Mouse (Mus musculus): ENCODE data around the gene Slc43a3. TPM values are rescaled to one million over a fixed set of nuclear protein-coding genes. Genes with fewer than 3 reads are reported as not detected.

Slc43a3 gene
- total and polyA plus RNA-seq, 2 experiments from 2014 or later = 4.1 to 4.9 TPM

GRCm38 (mm10) chr2:85002575-85002974 lies 66.2 kb downstream of the Slc43a3 start:
- TF ChIP-seq CTCF (IDR thresholded peaks at IDR 0.05; ENCODE audit: low read depth) = no peak
- Histone ChIP-seq H3K36me3 (ENCODE audit: insufficient read depth, low read length) (no peaks in the 10 kb centered on the region), H3K4me2 (ENCODE audit: low read depth, low read length) (no peak overlapping the region), H3K4me1 (ENCODE audit: insufficient read depth, low read length) (no peaks in the 10 kb centered on the region), H3K27me3 (ENCODE audit: insufficient read depth, low read length) (no peaks in the 10 kb centered on the region), H3K27ac (no peak overlapping the region), H3K9ac (replicated peaks; ENCODE audit: low read length) (no peak overlapping the region), H3K4me3 (ENCODE audit: low read length) (no peak overlapping the region), H3K9me3 (ENCODE audit: low read length) (no peaks in the 10 kb centered on the region)
- no peak for DNase-seq (ENCODE audit: low spot score)
- WGBS = 85% methylated on average over 8 of the region's 8 CpGs
- no peak for ATAC-seq

- WGBS = 86% methylated on average over 4 of the region's 4 CpGs
- H3K4me3 ChIP-seq (ENCODE audit: low read length) = no peak overlapping the region
- TF ChIP-seq CTCF (IDR thresholded peaks at IDR 0.05; ENCODE audit: low read depth) = no peak
- H3K4me1 ChIP-seq (ENCODE audit: insufficient read depth, low read length) = no peaks in the 10 kb centered on the region
- no peaks in the 10 kb centered on the region for H3K36me3 ChIP-seq (ENCODE audit: insufficient read depth, low read length)
- H3K4me2 ChIP-seq (ENCODE audit: low read depth, low read length) = no peak overlapping the region
- DNase-seq (ENCODE audit: low spot score) = no peak
- no peak for ATAC-seq
- no peak overlapping the region for H3K9ac ChIP-seq (replicated peaks; ENCODE audit: low read length)
- H3K27me3 ChIP-seq (ENCODE audit: insufficient read depth, low read length) = no peaks in the 10 kb centered on the region
- no peak overlapping the region for H3K27ac ChIP-seq
- H3K9me3 ChIP-seq (ENCODE audit: low read length) = no peaks in the 10 kb centered on the region
Measured at GRCm38 (mm10) chr2:85004341-85004740, 68.0 kb downstream of the Slc43a3 start.

GRCm38 (mm10) chr2:85006600-85006999 lies 70.2 kb downstream of the Slc43a3 start:
- DNase-seq (ENCODE audit: low spot score) (no peak), ATAC-seq (no peak)
- Histone ChIP-seq H3K36me3 (ENCODE audit: insufficient read depth, low read length) (no peaks in the 10 kb centered on the region), H3K4me1 (ENCODE audit: insufficient read depth, low read length) (no peaks in the 10 kb centered on the region), H3K9me3 (ENCODE audit: low read length) (no peaks in the 10 kb centered on the region), H3K9ac (replicated peaks; ENCODE audit: low read length) (no peak overlapping the region), H3K27ac (no peak overlapping the region), H3K27me3 (ENCODE audit: insufficient read depth, low read length) (no peaks in the 10 kb centered on the region), H3K4me2 (ENCODE audit: low read depth, low read length) (no peak overlapping the region), H3K4me3 (ENCODE audit: low read length) (no peak overlapping the region)
- TF ChIP-seq CTCF (IDR thresholded peaks at IDR 0.05; ENCODE audit: low read depth) = no peak
- 72% methylated on average over 7 of the region's 7 CpGs for WGBS

GRCm38 (mm10) chr2:85007729-85008128 lies 71.3 kb downstream of the Slc43a3 start:
- H3K4me2 ChIP-seq (ENCODE audit: low read depth, low read length) = no peak overlapping the region
- no peaks in the 10 kb centered on the region for H3K36me3 ChIP-seq (ENCODE audit: insufficient read depth, low read length)
- DNase-seq (ENCODE audit: low spot score) (peak; percentile 43), ATAC-seq (no peak)
- no peaks in the 10 kb centered on the region for H3K4me1 ChIP-seq (ENCODE audit: insufficient read depth, low read length)
- no peak overlapping the region for H3K9ac ChIP-seq (replicated peaks; ENCODE audit: low read length)
- H3K27me3 ChIP-seq (ENCODE audit: insufficient read depth, low read length) = no peaks in the 10 kb centered on the region
- H3K4me3 ChIP-seq (ENCODE audit: low read length) = no peak overlapping the region
- peak; percentile 64 for TF ChIP-seq CTCF (IDR thresholded peaks at IDR 0.05; ENCODE audit: low read depth)
- H3K27ac ChIP-seq = no peak overlapping the region
- WGBS = 19% methylated on average over 4 of the region's 4 CpGs
- H3K9me3 ChIP-seq (ENCODE audit: low read length) = no peaks in the 10 kb centered on the region

Small RNAs within 50 kb of the gene (microRNA-seq; reads per million reads assigned to microRNA genes)
- 0 reads per million in 2 experiments for gene Gm24332

Other genes with a start within 250 kb of the Slc43a3 start
- gene Zdhhc5, start 221.4 kb upstream of the Slc43a3 start, total RNA-seq (2014; rRNA removed) = 38.2 and 41.3 TPM in 2 replicates
- gene Zdhhc5, start 221.4 kb upstream of the Slc43a3 start, polyA plus RNA-seq (2015; fragmentation: Nextera tagmentation; extraction: Ambion mirVana) = 14.6 and 16.8 TPM in 2 replicates
- 6.3 and 14.3 TPM in 2 replicates for gene Clp1, start 209.2 kb upstream of the Slc43a3 start, total RNA-seq (2014; rRNA removed)
- 11.2 and 12.0 TPM in 2 replicates for gene Clp1, start 209.2 kb upstream of the Slc43a3 start, polyA plus RNA-seq (2015; fragmentation: Nextera tagmentation; extraction: Ambion mirVana)
- gene Ypel4, start 202.5 kb upstream of the Slc43a3 start, total RNA-seq (2014; rRNA removed) = 10.0 and 16.8 TPM in 2 replicates
- gene Ypel4, start 202.5 kb upstream of the Slc43a3 start, polyA plus RNA-seq (2015; fragmentation: Nextera tagmentation; extraction: Ambion mirVana) = 12.3 and 13.1 TPM in 2 replicates
- gene Gm19426, start 192.9 kb upstream of the Slc43a3 start, total RNA-seq (2014; rRNA removed) = 2.9 and 4.3 TPM in 2 replicates
- gene Gm19426, start 192.9 kb upstream of the Slc43a3 start, polyA plus RNA-seq (2015; fragmentation: Nextera tagmentation; extraction: Ambion mirVana) = 3.8 and 6.1 TPM in 2 replicates
- gene Serping1, start 161.1 kb upstream of the Slc43a3 start, total RNA-seq (2014; rRNA removed) = 28.5 and 36.5 TPM in 2 replicates
- 40.9 and 46.5 TPM in 2 replicates for gene Serping1, start 161.1 kb upstream of the Slc43a3 start, polyA plus RNA-seq (2015; fragmentation: Nextera tagmentation; extraction: Ambion mirVana)
- 12.8 and 22.6 TPM in 2 replicates for gene Ube2l6, start 137.8 kb upstream of the Slc43a3 start, total RNA-seq (2014; rRNA removed)
- gene Ube2l6, start 137.8 kb upstream of the Slc43a3 start, polyA plus RNA-seq (2015; fragmentation: Nextera tagmentation; extraction: Ambion mirVana) = 16.8 and 17.7 TPM in 2 replicates
- 0.75 TPM in 1 of 2 replicates, not detected in the other for gene Smtnl1, start 113.9 kb upstream of the Slc43a3 start, total RNA-seq (2014; rRNA removed)
- gene Smtnl1, start 113.9 kb upstream of the Slc43a3 start, polyA plus RNA-seq (2015; fragmentation: Nextera tagmentation; extraction: Ambion mirVana) = not detected in 2 replicates
- gene Timm10, start 109.6 kb upstream of the Slc43a3 start, total RNA-seq (2014; rRNA removed) = 44.5 and 57.3 TPM in 2 replicates
- gene Timm10, start 109.6 kb upstream of the Slc43a3 start, polyA plus RNA-seq (2015; fragmentation: Nextera tagmentation; extraction: Ambion mirVana) = 82.5 and 91.7 TPM in 2 replicates
- gene Slc43a1, start 97.7 kb upstream of the Slc43a3 start, total RNA-seq (2014; rRNA removed) = 5.8 and 9.3 TPM in 2 replicates
- gene Slc43a1, start 97.7 kb upstream of the Slc43a3 start, polyA plus RNA-seq (2015; fragmentation: Nextera tagmentation; extraction: Ambion mirVana) = 1.3 and 1.5 TPM in 2 replicates
- 10.1 and 12.2 TPM in 2 replicates for gene Rtn4rl2, start 49.9 kb upstream of the Slc43a3 start, total RNA-seq (2014; rRNA removed)
- gene Rtn4rl2, start 49.9 kb upstream of the Slc43a3 start, polyA plus RNA-seq (2015; fragmentation: Nextera tagmentation; extraction: Ambion mirVana) = 4.2 and 4.3 TPM in 2 replicates
- not detected in 2 replicates for gene Prg2, start 43.9 kb downstream of the Slc43a3 start, total RNA-seq (2014; rRNA removed)
- not detected in 2 replicates for gene Prg2, start 43.9 kb downstream of the Slc43a3 start, polyA plus RNA-seq (2015; fragmentation: Nextera tagmentation; extraction: Ambion mirVana)
- not detected in 2 replicates for gene Prg3, start 51.6 kb downstream of the Slc43a3 start, total RNA-seq (2014; rRNA removed)
- gene Prg3, start 51.6 kb downstream of the Slc43a3 start, polyA plus RNA-seq (2015; fragmentation: Nextera tagmentation; extraction: Ambion mirVana) = not detected in 2 replicates
- gene Ssrp1, start 100.7 kb downstream of the Slc43a3 start, total RNA-seq (2014; rRNA removed) = 178 and 196 TPM in 2 replicates
- 141 and 142 TPM in 2 replicates for gene Ssrp1, start 100.7 kb downstream of the Slc43a3 start, polyA plus RNA-seq (2015; fragmentation: Nextera tagmentation; extraction: Ambion mirVana)
- gene P2rx3, start 100.9 kb downstream of the Slc43a3 start, total RNA-seq (2014; rRNA removed) = 1.1 and 1.7 TPM in 2 replicates
- gene P2rx3, start 100.9 kb downstream of the Slc43a3 start, polyA plus RNA-seq (2015; fragmentation: Nextera tagmentation; extraction: Ambion mirVana) = 2.6 and 3.3 TPM in 2 replicates
- 70.0 and 113 TPM in 2 replicates for gene Tnks1bp1, start 111.4 kb downstream of the Slc43a3 start, total RNA-seq (2014; rRNA removed)
- gene Tnks1bp1, start 111.4 kb downstream of the Slc43a3 start, polyA plus RNA-seq (2015; fragmentation: Nextera tagmentation; extraction: Ambion mirVana) = 17.4 and 19.3 TPM in 2 replicates
- 22.2 and 24.2 TPM in 2 replicates for gene Aplnr, start 199.6 kb downstream of the Slc43a3 start, total RNA-seq (2014; rRNA removed)
- 21.0 and 22.1 TPM in 2 replicates for gene Aplnr, start 199.6 kb downstream of the Slc43a3 start, polyA plus RNA-seq (2015; fragmentation: Nextera tagmentation; extraction: Ambion mirVana)

Measured in hindbrain, postnatal 0 days (tissue).